Mouse (Mus musculus): ENCODE measurements around the gene Ahsa1.
A peak's percentile ranks its signal among the peaks of the same experiment; 100 is the strongest.
"Not testable (repeated sequence)": the region's sequence is repeated elsewhere in the genome, so short reads cannot be mapped to it uniquely, and the experiment has no call there.

The Ahsa1 gene

GRCm38 (mm10) chr12:87299037-87299656 is 32.9 kb downstream of the Ahsa1 start:
- no peaks in the 10 kb centered on the region for H3K36me3 ChIP-seq (ENCODE audit: control insufficient read depth, insufficient read depth, low read length, poor library complexity, severe bottlenecking)
- DNase-seq (ENCODE audit: low read depth, low spot score) = peak; percentile 7

GRCm38 (mm10) chr12:87299657-87300440 is 33.6 kb downstream of the Ahsa1 start, which contains the start of gene Ism2:
Gene Ism2, minus strand, starts transcription at chr12:87299705.
- peaks cover 3% of the 10 kb centered on the region for H3K27me3 ChIP-seq (ENCODE audit: control insufficient read depth, insufficient read depth, low read length, poor library complexity, severe bottlenecking)
- no peak for DNase-seq (ENCODE audit: low read depth, low spot score)

More at GRCm38 (mm10) chr12:87299037-87299656, 32.9 kb downstream of the Ahsa1 start:
- peaks cover 3% of the 10 kb centered on the region for H3K27me3 ChIP-seq (ENCODE audit: control insufficient read depth, insufficient read depth, low read length, poor library complexity, severe bottlenecking)

GRCm38 (mm10) chr12:87300441-87300690 is 34.1 kb downstream of the Ahsa1 start:
- no peaks in the 10 kb centered on the region for H3K36me3 ChIP-seq (ENCODE audit: control insufficient read depth, insufficient read depth, low read length, poor library complexity, severe bottlenecking)
- DNase-seq (ENCODE audit: low read depth, low spot score) = no peak
- H3K27me3 ChIP-seq (ENCODE audit: control insufficient read depth, insufficient read depth, low read length, poor library complexity, severe bottlenecking) = peaks cover 3% of the 10 kb centered on the region

More at GRCm38 (mm10) chr12:87299657-87300440, 33.6 kb downstream of the Ahsa1 start, which contains the start of gene Ism2:
- H3K36me3 ChIP-seq (ENCODE audit: control insufficient read depth, insufficient read depth, low read length, poor library complexity, severe bottlenecking) = no peaks in the 10 kb centered on the region

- no peak for DNase-seq (ENCODE audit: low read depth, low spot score)
- Histone ChIP-seq H3K27me3 (ENCODE audit: control insufficient read depth, insufficient read depth, low read length, poor library complexity, severe bottlenecking) (peaks cover 3% of the 10 kb centered on the region), H3K36me3 (ENCODE audit: control insufficient read depth, insufficient read depth, low read length, poor library complexity, severe bottlenecking) (no peaks in the 10 kb centered on the region)
Observed at GRCm38 (mm10) chr12:87301189-87301588, 34.9 kb downstream of the Ahsa1 start.

GRCm38 (mm10) chr12:87305767-87306583 is 39.7 kb downstream of the Ahsa1 start:
- H3K36me3 ChIP-seq (ENCODE audit: control insufficient read depth, insufficient read depth, low read length, poor library complexity, severe bottlenecking) = 0 out of 2 replicates have a peak, but pooled peaks cover 10% of the 10 kb centered on the region
- DNase-seq (ENCODE audit: low read depth, low spot score) = no peak
- no peaks in the 10 kb centered on the region for H3K27me3 ChIP-seq (ENCODE audit: control insufficient read depth, insufficient read depth, low read length, poor library complexity, severe bottlenecking)

- peaks cover 10% of the 10 kb centered on the region; the same call in 1 of the 2 replicates for H3K36me3 ChIP-seq (ENCODE audit: control insufficient read depth, insufficient read depth, low read length, poor library complexity, severe bottlenecking)
- not testable (repeated sequence) for H3K27me3 ChIP-seq (ENCODE audit: control insufficient read depth, insufficient read depth, low read length, poor library complexity, severe bottlenecking); DNase-seq (ENCODE audit: low read depth, low spot score)
Observed at GRCm38 (mm10) chr12:87306584-87306844, 40.2 kb downstream of the Ahsa1 start.

GRCm38 (mm10) chr12:87313098-87313497 is 46.8 kb downstream of the Ahsa1 start:
- DNase-seq (ENCODE audit: low read depth, low spot score) = no peak
- Histone ChIP-seq H3K27me3 (ENCODE audit: control insufficient read depth, insufficient read depth, low read length, poor library complexity, severe bottlenecking) (no peaks in the 10 kb centered on the region), H3K36me3 (ENCODE audit: control insufficient read depth, insufficient read depth, low read length, poor library complexity, severe bottlenecking) (peaks cover 14% of the 10 kb centered on the region)

GRCm38 (mm10) chr12:87317951-87318350 is 51.7 kb downstream of the Ahsa1 start:
- no peak for DNase-seq (ENCODE audit: low read depth, low spot score)
- Histone ChIP-seq H3K36me3 (ENCODE audit: control insufficient read depth, insufficient read depth, low read length, poor library complexity, severe bottlenecking) (0 out of 2 replicates have a peak, but pooled peaks cover 6% of the 10 kb centered on the region), H3K27me3 (ENCODE audit: control insufficient read depth, insufficient read depth, low read length, poor library complexity, severe bottlenecking) (no peaks in the 10 kb centered on the region)

- Histone ChIP-seq H3K36me3 (ENCODE audit: control insufficient read depth, insufficient read depth, low read length, poor library complexity, severe bottlenecking) (0 out of 2 replicates have a peak, but pooled peaks cover 4% of the 10 kb centered on the region), H3K27me3 (ENCODE audit: control insufficient read depth, insufficient read depth, low read length, poor library complexity, severe bottlenecking) (no peaks in the 10 kb centered on the region)
- no peak for DNase-seq (ENCODE audit: low read depth, low spot score)
Observed at GRCm38 (mm10) chr12:87319229-87319628, 53.0 kb downstream of the Ahsa1 start.

All from splenic B cell, adult 2 months (primary cell).